Mouse (Mus musculus) stomach, postnatal 0 days (tissue): ENCODE measurements around the gene Tfam. TPM values are rescaled to one million over a fixed set of nuclear protein-coding genes. Genes with fewer than 3 reads are reported as not detected.
A peak's percentile ranks its signal among the peaks of the same experiment; 100 is the strongest.

Experiments
- ATAC-seq: fragments of 200-750 bp; cut with Nextera tagmentation; 2 replicates; pipeline ENCODE4 v1.8.0; 2017; ENCODE audit not compliant: low FRiP score, low TSS enrichment
- DNase-seq: peaks from one replicate; pipeline ENCODE4 v3.0.0-alpha.2; 2016; ENCODE audit warnings: low spot score
- H3K27ac ChIP-seq: fragments of 300-500 bp; sonication (generic); replicated peaks from 2 replicates; pipeline ENCODE4 v1.5.1; 2014; ENCODE audit warnings: mild to moderate bottlenecking, control low read depth
- H3K27me3 ChIP-seq: fragments of 300-500 bp; sonication (generic); 2 replicates; pipeline ENCODE4 v1.6.1; 2014; ENCODE audit warnings: low read length; ENCODE audit not compliant: control insufficient read depth, insufficient read depth
- H3K36me3 ChIP-seq: fragments of 300-500 bp; sonication (generic); 2 replicates; pipeline ENCODE4 v1.6.1; 2014; ENCODE audit warnings: low read length, mixed read lengths; ENCODE audit not compliant: control insufficient read depth, insufficient read depth
- H3K4me1 ChIP-seq: fragments of 300-500 bp; sonication (generic); replicated peaks from 2 replicates; pipeline ENCODE4 v1.6.1; 2014; ENCODE audit warnings: antibody characterized with exemption; ENCODE audit not compliant: control insufficient read depth, insufficient read depth
- H3K4me2 ChIP-seq: fragments of 300-500 bp; sonication (generic); replicated peaks from 2 replicates; pipeline ENCODE4 v1.6.1; 2014; ENCODE audit warnings: low read depth, mild to moderate bottlenecking, control low read depth, moderate library complexity
- H3K4me3 ChIP-seq: fragments of 300-500 bp; sonication (generic); 2 replicates; pipeline ENCODE4 v1.5.1; 2014; ENCODE audit warnings: low read depth, low read length, control low read depth
- H3K9ac ChIP-seq: fragments of 300-500 bp; sonication (generic); 2 replicates; pipeline ENCODE4 v1.6.1; 2014; ENCODE audit warnings: mild to moderate bottlenecking, low read length, control low read depth, mixed read lengths
- H3K9me3 ChIP-seq: fragments of 300-500 bp; sonication (generic); 2 replicates; pipeline ENCODE4 v1.6.1; 2016; ENCODE audit warnings: low read length; ENCODE audit not compliant: control insufficient read depth
- CTCF ChIP-seq: IDR thresholded peaks from 2 replicates; pipeline ENCODE4 v1.5.1; 2016; ENCODE audit warnings: antibody characterized with exemption, low read depth, mild to moderate bottlenecking, moderate library complexity
- EP300 ChIP-seq: optimal IDR thresholded peaks from 2 replicates; pipeline ENCODE3; 2016; ENCODE audit warnings: antibody characterized with exemption
- WGBS: fragments of 180-500 bp; shearing (Covaris S2); extraction: QIAGEN DNeasy Blood & Tissue Kit; methylation state at CpG from one replicate; pipeline ENCODE4 v1.1.7; 2014; 5-methylcytosine and 5-hydroxymethylcytosine counted together
- polyA plus RNA-seq: library from polyadenylated mRNA; unstranded; fragments of >200 nt; fragmentation: Nextera tagmentation; extraction: Ambion mirVana; gene quantifications from 2 replicates; pipeline ENCODE4 v1.2.1, GENCODE M21; 2015

Gene Tfam
- polyA plus RNA-seq, 1 experiment from 2014 or later: 33.2 TPM

GRCm38 (mm10) chr10:71183339-71184031 is 54.6 kb downstream of the Tfam start:
- 32% methylated on average over 7 of the region's 7 CpGs for WGBS
- ATAC-seq: no peak
- TF ChIP-seq EP300 (no peak), CTCF (no peak)

DNA sequence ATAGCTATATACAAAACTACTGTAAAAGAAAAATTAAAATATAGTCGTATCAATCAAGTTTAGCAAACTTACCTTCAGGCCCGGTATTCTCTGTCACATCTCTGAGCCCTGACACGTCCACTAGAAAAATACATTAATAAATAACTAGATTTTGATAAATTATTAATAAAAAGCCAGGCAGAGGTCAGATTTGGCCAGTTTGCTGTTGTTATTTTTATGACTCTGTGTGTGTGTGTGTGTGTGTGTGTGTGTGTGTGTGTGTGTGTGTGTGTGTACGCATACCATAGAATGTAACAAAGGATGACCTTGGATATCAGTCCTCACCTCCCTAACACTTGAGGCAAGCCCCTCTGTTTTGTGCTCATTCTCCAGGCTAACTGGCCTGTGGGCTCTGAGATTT is 56.1 kb downstream of the Tfam start:
- DNase-seq (no peak), ATAC-seq (no peak)
- Histone ChIP-seq H3K27ac (no peak overlapping the region), H3K4me3 (no peak overlapping the region), H3K36me3 (no peaks in the 10 kb centered on the region), H3K4me2 (no peak overlapping the region), H3K27me3 (no peaks in the 10 kb centered on the region), H3K9ac (no peak overlapping the region), H3K4me1 (no peaks in the 10 kb centered on the region), H3K9me3 (no peaks in the 10 kb centered on the region)
- TF ChIP-seq EP300 (no peak), CTCF (no peak)
- 75% methylated on average over 4 of the region's 4 CpGs for WGBS

More at GRCm38 (mm10) chr10:71183339-71184031, 54.6 kb downstream of the Tfam start:
- Histone ChIP-seq H3K4me3 (no peak overlapping the region), H3K27me3 (no peaks in the 10 kb centered on the region), H3K9me3 (no peaks in the 10 kb centered on the region), H3K4me1 (no peaks in the 10 kb centered on the region), H3K9ac (no peak overlapping the region), H3K4me2 (no peak overlapping the region), H3K36me3 (no peaks in the 10 kb centered on the region), H3K27ac (no peak overlapping the region)
- DNase-seq: no peak

GRCm38 (mm10) chr10:71181091-71181490 is 57.0 kb downstream of the Tfam start:
- Histone ChIP-seq H3K4me2 (no peak overlapping the region), H3K36me3 (no peaks in the 10 kb centered on the region), H3K9ac (no peak overlapping the region), H3K27ac (no peak overlapping the region), H3K4me3 (no peak overlapping the region), H3K4me1 (no peaks in the 10 kb centered on the region), H3K27me3 (no peaks in the 10 kb centered on the region), H3K9me3 (no peaks in the 10 kb centered on the region)
- 90% methylated on average over 2 of the region's 2 CpGs for WGBS
- ATAC-seq: no peak
- no peak for DNase-seq
- TF ChIP-seq CTCF (no peak), EP300 (no peak)

DNA sequence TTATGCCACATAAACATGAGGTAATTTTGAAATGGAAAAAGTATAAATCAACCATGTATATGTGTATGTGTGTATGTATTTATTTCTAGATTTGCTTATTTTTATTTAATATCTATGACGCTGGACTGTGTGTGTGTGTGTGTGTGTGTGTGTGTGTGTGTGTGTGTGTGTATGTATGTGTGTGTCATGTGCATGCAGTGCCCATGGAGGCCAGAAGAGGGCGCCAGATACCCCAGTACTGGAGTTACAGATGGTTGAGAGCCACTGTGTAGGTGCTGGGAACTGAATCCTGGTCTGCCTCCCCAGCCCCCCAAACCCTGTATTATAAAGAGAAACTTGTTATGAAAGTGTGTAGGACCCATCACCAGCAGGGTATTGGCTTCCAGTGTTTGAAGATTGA is 58.0 kb downstream of the Tfam start:
- Histone ChIP-seq H3K36me3 (no peaks in the 10 kb centered on the region), H3K4me2 (no peak overlapping the region), H3K4me1 (no peaks in the 10 kb centered on the region), H3K27ac (no peak overlapping the region), H3K27me3 (no peaks in the 10 kb centered on the region), H3K9me3 (no peaks in the 10 kb centered on the region), H3K4me3 (no peak overlapping the region), H3K9ac (no peak overlapping the region)
- DNase-seq (no peak), ATAC-seq (no peak)
- 81% methylated on average over 2 of the region's 2 CpGs for WGBS
- TF ChIP-seq CTCF: peak; percentile 30; the same call in 1 of the 2 replicates
- no peak for TF ChIP-seq EP300

- ATAC-seq (no peak), DNase-seq (no peak)
- Histone ChIP-seq H3K9me3 (no peaks in the 10 kb centered on the region), H3K27me3 (no peaks in the 10 kb centered on the region), H3K9ac (no peak overlapping the region), H3K4me3 (no peak overlapping the region), H3K27ac (no peak overlapping the region), H3K36me3 (no peaks in the 10 kb centered on the region), H3K4me1 (no peaks in the 10 kb centered on the region), H3K4me2 (no peak overlapping the region)
- WGBS: 73% methylated on average over 7 of the region's 7 CpGs
- TF ChIP-seq CTCF (no peak), EP300 (no peak)
These were observed 60.9 kb downstream of the Tfam start for GRCm38 (mm10) chr10:71177201-71177600.

- H3K4me3 ChIP-seq: no peak overlapping the region
- no peaks in the 10 kb centered on the region for H3K36me3 ChIP-seq
- no peaks in the 10 kb centered on the region for H3K9me3 ChIP-seq
- TF ChIP-seq EP300 (no peak), CTCF (no peak)
- H3K27me3 ChIP-seq: no peaks in the 10 kb centered on the region
- DNase-seq (no peak), ATAC-seq (no peak)
- H3K4me2 ChIP-seq: no peak overlapping the region
- WGBS: 80% methylated on average over 8 of the region's 8 CpGs
- H3K27ac ChIP-seq: no peak overlapping the region
- no peak overlapping the region for H3K9ac ChIP-seq
- no peaks in the 10 kb centered on the region for H3K4me1 ChIP-seq
These were observed 61.7 kb downstream of the Tfam start for GRCm38 (mm10) chr10:71176341-71176740.

Other genes with a start within 250 kb of the Tfam start
- 9.6 and 9.8 TPM in 2 replicates for gene Bicc1, start 78.6 kb downstream of the Tfam start, polyA plus RNA-seq
- 25.6 and 30.7 TPM in 2 replicates for gene Ube2d1, start 47.0 kb upstream of the Tfam start, polyA plus RNA-seq
- 143 and 147 TPM in 2 replicates for gene Cisd1, start 106.7 kb upstream of the Tfam start, polyA plus RNA-seq
- 9.0 and 9.7 TPM in 2 replicates for gene Ipmk, start 109.5 kb upstream of the Tfam start, polyA plus RNA-seq